Mouse (Mus musculus) splenic B cell, adult 2 months (primary cell): Measurements from ENCODE around the gene Parn.

Source experiments
- DNase-seq: peaks from one replicate; pipeline ENCODE4 v3.0.0-alpha.2; 2011; ENCODE audit warnings: low read depth, low spot score
- H3K27me3 ChIP-seq: 2 replicates; pipeline ENCODE4 v1.6.1; 2012; ENCODE audit warnings: mild to moderate bottlenecking, low read length, moderate library complexity, mixed read lengths; ENCODE audit not compliant: control insufficient read depth, poor library complexity, insufficient read depth, severe bottlenecking
- H3K36me3 ChIP-seq: 2 replicates; pipeline ENCODE4 v1.6.1; 2012; ENCODE audit warnings: mild to moderate bottlenecking, low read length, moderate library complexity, mixed read lengths; ENCODE audit not compliant: control insufficient read depth, poor library complexity, insufficient read depth, severe bottlenecking

Gene Parn

GRCm38 (mm10) chr16:13504476-13504875, 163.5 kb downstream of the Parn start:
- H3K36me3 ChIP-seq: no peaks in the 10 kb centered on the region
- no peaks in the 10 kb centered on the region for H3K27me3 ChIP-seq
- DNase-seq: no peak

GRCm38 (mm10) chr16:13498923-13499322, 169.0 kb downstream of the Parn start:
- no peaks in the 10 kb centered on the region for H3K36me3 ChIP-seq
- no peaks in the 10 kb centered on the region for H3K27me3 ChIP-seq

GRCm38 (mm10) chr16:13493981-13494380, 174.0 kb downstream of the Parn start:
- H3K27me3 ChIP-seq: no peaks in the 10 kb centered on the region
- no peaks in the 10 kb centered on the region for H3K36me3 ChIP-seq
- no peak for DNase-seq

More at GRCm38 (mm10) chr16:13498923-13499322, 169.0 kb downstream of the Parn start:
- no peak for DNase-seq

GRCm38 (mm10) chr16:13492996-13493395, 175.0 kb downstream of the Parn start:
- Histone ChIP-seq H3K36me3 (no peaks in the 10 kb centered on the region), H3K27me3 (no peaks in the 10 kb centered on the region)
- DNase-seq: no peak

GRCm38 (mm10) chr16:13491776-13492175, 176.2 kb downstream of the Parn start:
- H3K36me3 ChIP-seq: no peaks in the 10 kb centered on the region
- DNase-seq: no peak
- H3K27me3 ChIP-seq: no peaks in the 10 kb centered on the region
